Mouse (Mus musculus): ENCODE measurements around the gene Fam3c. TPM values are rescaled to one million over a fixed set of nuclear protein-coding genes. Genes with fewer than 3 reads are reported as not detected.

The Fam3c gene
- total RNA-seq, 2 experiments from 2014 or later = 18.4 to 75.9 TPM

GRCm38 (mm10) chr6:22355396-22356085, 502 bp downstream of the Fam3c start:
- ATAC-seq (replicated peaks; ENCODE audit: low FRiP score, low TSS enrichment, poor library complexity, severe bottlenecking) = no peak; the same call in 1 of the 2 replicates

DNA sequence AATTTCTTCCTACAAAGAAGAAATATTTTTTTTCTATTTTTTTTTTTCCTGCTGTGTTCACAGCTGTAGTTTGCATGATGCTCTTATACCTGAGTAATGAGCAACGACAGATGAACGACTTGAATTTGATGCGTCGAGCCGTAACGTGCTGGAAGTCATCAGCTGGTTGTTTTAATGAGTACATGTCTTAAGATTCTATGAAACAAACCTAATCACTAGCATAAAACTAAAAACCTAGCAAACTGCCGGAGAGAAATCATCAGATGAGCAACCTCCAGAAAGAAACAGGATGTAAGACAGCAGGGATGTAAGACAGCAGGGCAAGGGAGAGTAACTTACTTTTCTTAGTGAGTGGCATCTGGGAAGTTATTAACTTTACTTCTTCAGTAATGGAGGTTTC, 1.4 kb downstream of the Fam3c start:
- no peak for ATAC-seq (replicated peaks; ENCODE audit: low FRiP score, low TSS enrichment, poor library complexity, severe bottlenecking)

DNA sequence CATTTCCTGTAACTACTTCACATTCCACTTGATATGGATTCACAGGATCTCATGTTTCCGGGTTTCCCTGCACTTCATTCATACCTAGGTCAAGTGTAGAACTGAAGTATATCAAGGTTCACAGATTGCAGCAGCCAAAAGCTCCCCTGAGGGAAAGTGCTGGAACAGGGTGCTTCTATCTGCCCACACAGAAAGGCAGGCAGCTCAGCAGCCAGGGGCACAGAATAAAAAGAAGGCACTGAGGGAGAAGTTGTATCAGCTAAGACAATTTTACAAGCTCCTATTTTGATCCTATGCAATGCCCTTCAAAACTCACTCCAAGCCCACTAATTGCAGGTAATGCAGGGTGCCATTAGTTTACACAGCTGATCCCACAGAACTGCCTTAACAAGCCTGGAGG, 2.0 kb downstream of the Fam3c start:
- no peak for ATAC-seq (replicated peaks; ENCODE audit: low FRiP score, low TSS enrichment, poor library complexity, severe bottlenecking)

DNA sequence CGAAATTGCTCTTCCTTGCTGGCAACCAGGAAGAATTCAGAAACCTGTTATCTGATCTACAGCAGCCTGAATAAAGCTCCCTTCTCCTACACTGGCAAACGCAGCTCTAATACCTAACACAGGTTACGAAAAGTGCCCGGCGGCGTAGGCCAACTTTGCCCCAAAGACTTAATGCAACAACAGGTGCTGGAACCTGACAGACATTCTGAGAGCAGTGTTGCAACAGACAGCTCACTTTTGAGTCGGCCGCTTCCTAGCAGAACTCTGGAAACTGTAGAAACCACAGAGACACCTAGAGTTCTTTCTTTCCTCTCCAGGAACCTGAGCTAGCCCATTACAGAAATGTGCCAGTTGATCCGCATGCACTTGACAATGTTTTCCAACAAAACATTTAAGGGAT, 4.5 kb downstream of the Fam3c start:
- ATAC-seq (replicated peaks; ENCODE audit: low FRiP score, low TSS enrichment, poor library complexity, severe bottlenecking) = no peak

DNA sequence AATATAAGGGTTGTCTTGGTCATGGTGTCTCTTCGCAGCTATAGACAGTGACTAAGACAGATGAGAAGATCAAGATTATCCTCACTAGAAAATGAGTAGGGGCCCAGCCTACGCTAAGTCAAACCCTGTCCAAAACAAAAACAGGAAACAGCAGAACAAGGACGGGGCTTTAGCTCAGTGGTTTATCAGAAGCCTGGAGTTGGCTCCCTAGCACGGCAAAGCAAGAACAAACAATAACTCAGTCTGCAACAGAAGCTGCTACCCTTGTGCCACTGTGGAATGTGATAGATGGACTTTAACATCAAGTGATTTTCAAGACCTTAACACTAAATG, 5.8 kb downstream of the Fam3c start:
- ATAC-seq (replicated peaks; ENCODE audit: low FRiP score, low TSS enrichment, poor library complexity, severe bottlenecking) = 0 out of 2 replicates have a peak, but pooled peaks have one; percentile 12

GRCm38 (mm10) chr6:22349531-22350238, 6.4 kb downstream of the Fam3c start:
- ATAC-seq (replicated peaks; ENCODE audit: low FRiP score, low TSS enrichment, poor library complexity, severe bottlenecking) = peak; percentile 75

DNA sequence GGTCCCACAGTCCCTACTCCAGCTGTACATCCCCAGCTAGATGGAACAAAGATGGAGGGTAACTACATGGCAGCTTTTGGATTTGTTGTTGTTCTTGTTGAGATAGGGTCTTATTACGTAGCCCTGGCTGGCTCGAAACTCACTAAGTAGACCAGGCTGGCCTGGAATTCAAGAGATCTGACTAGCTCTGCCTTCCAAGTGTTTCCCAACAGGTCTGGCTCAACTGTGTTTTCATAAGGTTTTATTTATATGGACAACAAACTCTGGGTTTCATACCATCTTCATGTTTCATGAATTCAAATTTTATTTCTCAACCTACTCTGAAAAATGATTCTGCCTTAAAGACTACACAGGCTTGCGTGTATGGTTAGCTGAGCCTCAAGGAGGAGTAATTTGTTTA, 7.1 kb downstream of the Fam3c start:
- ATAC-seq (replicated peaks; ENCODE audit: low FRiP score, low TSS enrichment, poor library complexity, severe bottlenecking) = no peak

GRCm38 (mm10) chr6:22348130-22348529, 7.9 kb downstream of the Fam3c start:
- no peak for ATAC-seq (replicated peaks; ENCODE audit: low FRiP score, low TSS enrichment, poor library complexity, severe bottlenecking)

- no peak for ATAC-seq (replicated peaks; ENCODE audit: low FRiP score, low TSS enrichment, poor library complexity, severe bottlenecking)
Measured at GRCm38 (mm10) chr6:22347132-22347902, 8.7 kb downstream of the Fam3c start.

- ATAC-seq (replicated peaks; ENCODE audit: low FRiP score, low TSS enrichment, poor library complexity, severe bottlenecking) = peak; percentile 36
Measured at GRCm38 (mm10) chr6:22344443-22344842, 11.6 kb downstream of the Fam3c start.

GRCm38 (mm10) chr6:22343706-22344105, 12.3 kb downstream of the Fam3c start:
- no peak for ATAC-seq (replicated peaks; ENCODE audit: low FRiP score, low TSS enrichment, poor library complexity, severe bottlenecking)

- ATAC-seq (replicated peaks; ENCODE audit: low FRiP score, low TSS enrichment, poor library complexity, severe bottlenecking) = no peak
Measured at GRCm38 (mm10) chr6:22343292-22343691, 12.8 kb downstream of the Fam3c start.

GRCm38 (mm10) chr6:22340779-22341178, 15.3 kb downstream of the Fam3c start:
- ATAC-seq (replicated peaks; ENCODE audit: low FRiP score, low TSS enrichment, poor library complexity, severe bottlenecking) = no peak

DNA sequence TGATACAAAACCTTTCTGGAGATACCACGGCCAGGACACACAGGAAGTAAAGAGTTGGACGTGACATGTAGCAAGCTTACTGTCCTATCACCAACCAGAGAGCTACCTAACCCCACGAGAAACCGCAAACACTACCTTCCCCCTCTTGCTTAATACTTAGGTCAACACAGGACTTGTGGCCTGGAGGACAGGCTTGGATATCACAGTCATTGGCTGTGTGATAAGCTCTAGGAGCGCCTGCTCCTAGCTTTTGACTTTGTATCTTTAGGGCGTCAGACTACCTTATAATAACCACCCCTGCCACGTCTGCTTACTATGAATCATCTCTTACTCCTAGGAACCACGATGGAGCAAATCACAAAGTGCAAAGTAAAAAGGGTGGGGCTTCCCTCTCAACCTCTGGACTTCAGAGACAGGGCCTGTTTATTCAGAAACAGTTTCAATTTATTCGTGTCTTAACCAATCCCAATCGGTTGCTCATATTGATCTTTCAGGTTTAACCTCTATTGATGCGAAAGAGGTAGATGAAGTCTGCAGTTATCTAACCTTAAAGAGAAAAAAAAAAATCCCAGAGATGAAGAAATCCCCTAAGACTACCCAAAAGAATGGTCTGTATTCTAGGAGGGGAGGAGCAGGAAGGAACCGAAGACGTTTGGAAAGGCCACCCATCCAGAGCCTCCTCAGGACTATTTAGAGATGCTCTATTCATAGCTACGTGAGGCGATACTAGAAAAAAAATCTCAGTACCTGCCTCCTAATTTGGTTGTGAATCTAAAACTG, 16.1 kb downstream of the Fam3c start:
- ATAC-seq (replicated peaks; ENCODE audit: low FRiP score, low TSS enrichment, poor library complexity, severe bottlenecking) = peak; percentile 47

GRCm38 (mm10) chr6:22332548-22332947, 23.5 kb downstream of the Fam3c start:
- no peak for ATAC-seq (replicated peaks; ENCODE audit: low FRiP score, low TSS enrichment, poor library complexity, severe bottlenecking)

- no peak for ATAC-seq (replicated peaks; ENCODE audit: low FRiP score, low TSS enrichment, poor library complexity, severe bottlenecking)
Measured at GRCm38 (mm10) chr6:22330169-22330960, 25.7 kb downstream of the Fam3c start.

DNA sequence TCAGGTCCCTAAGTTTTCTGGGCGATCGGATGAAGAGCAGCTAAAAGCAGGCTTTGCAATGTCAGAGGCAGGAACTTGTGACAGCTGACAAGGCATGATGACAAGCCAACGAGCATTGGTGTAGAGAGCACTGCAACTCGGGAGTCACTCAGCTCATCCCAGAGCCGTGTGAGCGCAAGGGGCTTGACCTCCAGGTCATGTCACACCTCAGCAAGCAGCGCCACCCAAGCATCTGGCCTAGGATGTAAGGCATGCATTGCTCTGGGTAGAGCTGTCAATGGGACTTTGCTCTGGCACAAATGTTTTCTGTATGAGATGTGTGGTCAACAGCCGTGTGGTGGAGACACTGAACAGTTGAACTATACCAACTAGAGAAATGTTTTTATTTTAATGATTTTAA, 28.1 kb downstream of the Fam3c start:
- no peak for ATAC-seq (replicated peaks; ENCODE audit: low FRiP score, low TSS enrichment, poor library complexity, severe bottlenecking)

- ATAC-seq (replicated peaks; ENCODE audit: low FRiP score, low TSS enrichment, poor library complexity, severe bottlenecking) = no peak
Measured at GRCm38 (mm10) chr6:22327091-22327490, 29.0 kb downstream of the Fam3c start.

DNA sequence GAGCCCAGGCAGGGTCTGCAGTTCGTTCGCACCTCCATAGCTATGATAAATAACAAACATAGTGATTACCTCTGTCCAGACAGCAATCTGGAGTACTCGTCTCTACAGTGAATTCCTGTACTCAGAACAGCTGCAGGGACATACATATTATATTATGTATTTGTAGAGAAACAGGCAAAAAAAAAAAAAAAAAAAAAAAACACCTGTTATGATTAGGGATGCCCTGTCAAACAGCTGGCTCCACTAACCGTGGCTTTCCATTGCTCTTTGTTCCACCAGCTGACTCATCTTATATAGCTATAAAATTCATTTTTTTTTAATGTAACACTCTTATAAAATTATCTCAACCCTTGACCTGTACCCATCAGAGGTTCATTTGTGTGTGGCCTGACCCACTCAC, 29.8 kb downstream of the Fam3c start:
- ATAC-seq (replicated peaks; ENCODE audit: low FRiP score, low TSS enrichment, poor library complexity, severe bottlenecking) = no peak

Data from megakaryocyte-erythroid progenitor cell, adult 5-6 weeks (primary cell).